Mouse (Mus musculus): ENCODE data around the gene Ddx39.

Ddx39 gene

GRCm38 (mm10) chr8:83715031-83715690, at the start of gene Ddx39:
TSS of gene Ddx39 (plus strand) at chr8:83715177.
- peak; percentile 100 for ATAC-seq (ENCODE audit: insufficient number of reproducible peaks, low FRiP score, low TSS enrichment)

DNA sequence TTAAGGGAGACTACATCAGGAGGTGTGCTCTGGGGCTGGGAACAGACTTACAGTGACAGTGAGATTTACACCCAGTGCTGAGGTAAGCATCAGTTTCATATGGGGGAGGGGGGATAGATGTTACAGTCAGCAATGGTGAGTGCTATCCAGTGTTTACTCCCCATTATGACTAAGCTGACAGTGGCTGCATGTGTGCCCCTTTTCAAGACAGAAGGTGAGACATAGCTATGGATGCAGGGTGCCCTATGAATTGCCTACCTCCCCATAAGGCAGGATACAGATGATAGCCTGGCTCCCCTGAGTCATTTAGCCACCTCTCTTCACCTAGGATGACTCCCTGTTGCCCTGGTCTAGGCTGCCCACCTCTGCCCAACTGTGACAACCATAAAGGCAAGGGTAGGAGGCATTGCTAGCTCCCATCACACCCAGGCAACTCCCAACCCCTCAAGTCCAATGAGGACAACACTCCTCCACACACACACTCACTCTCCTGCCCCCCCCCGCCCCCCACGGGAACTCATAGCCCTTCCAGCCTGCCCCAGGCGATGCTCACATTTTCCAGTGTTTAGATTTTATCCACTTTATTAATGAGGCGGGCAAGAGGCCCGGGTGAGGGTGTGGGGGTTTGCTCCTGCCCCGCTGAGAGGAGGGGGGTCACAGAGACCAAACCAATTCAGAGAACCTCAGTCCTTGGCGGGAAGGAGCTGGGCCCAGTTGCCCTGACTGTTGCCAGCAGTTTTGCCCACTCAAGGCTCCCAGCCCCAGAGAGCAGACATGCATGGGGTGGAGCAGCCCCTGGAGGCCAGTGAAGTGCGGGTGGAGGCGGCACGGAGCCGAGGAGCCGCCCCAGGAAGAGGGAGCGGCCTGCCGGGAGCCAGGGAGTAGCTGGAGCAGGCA, 48.8 kb upstream of the Ddx39 start, which contains the start of gene Ptger1:
Gene Ptger1, plus strand, starts transcription at position 710 of the 897 bp plus-strand sequence.
- ATAC-seq (ENCODE audit: insufficient number of reproducible peaks, low FRiP score, low TSS enrichment) = no peak

- ATAC-seq (ENCODE audit: insufficient number of reproducible peaks, low FRiP score, low TSS enrichment) = no peak
Observed at GRCm38 (mm10) chr8:83666866-83667234, 48.1 kb upstream of the Ddx39 start.

- ATAC-seq (ENCODE audit: insufficient number of reproducible peaks, low FRiP score, low TSS enrichment) = no peak
Observed at GRCm38 (mm10) chr8:83667526-83667925, 47.5 kb upstream of the Ddx39 start.

GRCm38 (mm10) chr8:83668010-83668916, 46.7 kb upstream of the Ddx39 start:
- ATAC-seq (ENCODE audit: insufficient number of reproducible peaks, low FRiP score, low TSS enrichment) = 0 out of 2 replicates have a peak, but pooled peaks have one; percentile 28

GRCm38 (mm10) chr8:83669013-83669412, 46.0 kb upstream of the Ddx39 start:
- ATAC-seq (ENCODE audit: insufficient number of reproducible peaks, low FRiP score, low TSS enrichment) = no peak

- no peak for ATAC-seq (ENCODE audit: insufficient number of reproducible peaks, low FRiP score, low TSS enrichment)
Observed at GRCm38 (mm10) chr8:83672936-83673335, 42.0 kb upstream of the Ddx39 start.

GRCm38 (mm10) chr8:83674497-83674896, 40.5 kb upstream of the Ddx39 start:
- ATAC-seq (ENCODE audit: insufficient number of reproducible peaks, low FRiP score, low TSS enrichment) = no peak

GRCm38 (mm10) chr8:83679866-83680265, 35.1 kb upstream of the Ddx39 start:
- ATAC-seq (ENCODE audit: insufficient number of reproducible peaks, low FRiP score, low TSS enrichment) = no peak

DNA sequence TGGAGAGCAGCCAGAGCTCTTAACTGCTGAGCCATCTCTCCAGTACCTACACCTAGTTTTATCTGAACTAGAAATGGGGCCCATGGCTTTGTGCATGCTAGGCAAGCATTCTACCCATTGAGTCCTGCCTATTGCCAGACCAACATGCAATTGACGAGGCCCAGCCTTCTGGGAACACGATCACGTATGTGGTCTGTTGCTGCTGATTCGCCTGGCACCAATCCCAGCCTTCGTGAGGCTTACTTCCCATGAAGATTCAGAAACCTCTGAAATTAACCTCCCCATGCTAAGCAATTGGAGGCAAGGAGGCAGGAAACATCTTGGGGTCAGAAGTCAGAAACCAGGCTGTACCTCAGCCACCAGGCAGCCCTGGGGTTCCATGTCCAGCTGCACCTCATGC, 34.4 kb upstream of the Ddx39 start:
- no peak for ATAC-seq (ENCODE audit: insufficient number of reproducible peaks, low FRiP score, low TSS enrichment)

DNA sequence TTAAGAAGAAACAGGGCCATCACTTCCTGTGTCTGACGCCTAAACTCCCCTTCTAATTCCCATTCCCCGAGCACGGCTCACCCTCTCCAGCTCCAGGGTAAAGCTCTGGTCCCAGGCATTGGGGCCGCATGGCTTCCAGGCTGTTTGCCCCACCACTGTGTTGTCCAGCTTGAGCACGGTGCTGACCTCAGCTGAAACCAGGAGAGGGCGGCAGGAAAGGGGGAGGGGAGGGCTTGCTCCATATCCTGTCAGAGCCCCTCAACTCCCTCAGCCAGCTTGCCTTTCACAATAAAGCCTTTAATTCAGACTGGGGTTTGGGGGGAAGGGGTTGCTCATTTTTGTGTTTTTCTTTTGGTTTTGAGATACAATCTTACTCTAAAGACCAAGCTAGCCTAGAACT, 33.9 kb upstream of the Ddx39 start:
- no peak for ATAC-seq (ENCODE audit: insufficient number of reproducible peaks, low FRiP score, low TSS enrichment)

- no peak for ATAC-seq (ENCODE audit: insufficient number of reproducible peaks, low FRiP score, low TSS enrichment)
Observed at GRCm38 (mm10) chr8:83684517-83684916, 30.5 kb upstream of the Ddx39 start.

DNA sequence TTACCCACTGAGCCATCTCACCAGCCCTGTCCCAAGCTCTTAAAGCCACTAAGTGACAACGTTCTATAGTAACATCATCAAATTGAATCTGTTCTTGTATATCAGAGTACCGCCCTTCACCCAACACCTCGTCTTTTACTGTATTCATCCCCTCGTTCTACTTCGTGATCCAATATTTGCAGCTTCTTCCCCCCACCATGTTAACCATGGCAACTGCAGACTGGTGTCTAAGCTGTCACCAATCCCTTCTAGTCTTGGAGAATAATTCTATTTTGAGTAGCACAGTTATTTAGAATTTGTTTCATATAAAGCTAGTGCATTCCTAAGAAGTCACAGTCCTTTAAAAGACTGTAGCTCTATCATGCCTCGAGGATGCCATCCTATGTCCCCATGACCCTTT, 25.7 kb upstream of the Ddx39 start:
- no peak for ATAC-seq (ENCODE audit: insufficient number of reproducible peaks, low FRiP score, low TSS enrichment)

- ATAC-seq (ENCODE audit: insufficient number of reproducible peaks, low FRiP score, low TSS enrichment) = no peak
Observed at GRCm38 (mm10) chr8:83693609-83694236, 21.3 kb upstream of the Ddx39 start.

- ATAC-seq (ENCODE audit: insufficient number of reproducible peaks, low FRiP score, low TSS enrichment) = no peak
Observed at GRCm38 (mm10) chr8:83694369-83695160, 20.4 kb upstream of the Ddx39 start.

GRCm38 (mm10) chr8:83695351-83696106, 19.4 kb upstream of the Ddx39 start:
- ATAC-seq (ENCODE audit: insufficient number of reproducible peaks, low FRiP score, low TSS enrichment) = no peak

- ATAC-seq (ENCODE audit: insufficient number of reproducible peaks, low FRiP score, low TSS enrichment) = no peak
Observed at GRCm38 (mm10) chr8:83697374-83698220, 17.4 kb upstream of the Ddx39 start.

- peak; percentile 41; the same call in 1 of the 2 replicates for ATAC-seq (ENCODE audit: insufficient number of reproducible peaks, low FRiP score, low TSS enrichment)
Observed at GRCm38 (mm10) chr8:83698291-83698660, 16.7 kb upstream of the Ddx39 start.
